Mouse (Mus musculus) embryonic stem cell, embryonic (primary cell): Measurements from ENCODE around the gene D17H6S53E.

Source experiments
- CTCF ChIA-PET, 4 experiments: fragments of 300-600 bp in 2 of 4; fragments of 350-600 bp in 2 of 4; sonication (Branson Sonifier 250); formaldehyde crosslinking; loops; one replicate each; lab custom pipeline; 2022; ENCODE audit warnings: inconsistent platforms in 2 of 4; lab: Charles Lee
- POLR2A ChIA-PET, 4 experiments: fragments of 300-600 bp in 2 of 4; fragments of 350-600 bp in 2 of 4; sonication (Branson Sonifier 250); formaldehyde crosslinking; loops; one replicate each; lab custom pipeline; 2022; ENCODE audit warnings: antibody characterized with exemption in 4 of 4, inconsistent platforms in 1 of 4; lab: Charles Lee

Gene D17H6S53E

DNA sequence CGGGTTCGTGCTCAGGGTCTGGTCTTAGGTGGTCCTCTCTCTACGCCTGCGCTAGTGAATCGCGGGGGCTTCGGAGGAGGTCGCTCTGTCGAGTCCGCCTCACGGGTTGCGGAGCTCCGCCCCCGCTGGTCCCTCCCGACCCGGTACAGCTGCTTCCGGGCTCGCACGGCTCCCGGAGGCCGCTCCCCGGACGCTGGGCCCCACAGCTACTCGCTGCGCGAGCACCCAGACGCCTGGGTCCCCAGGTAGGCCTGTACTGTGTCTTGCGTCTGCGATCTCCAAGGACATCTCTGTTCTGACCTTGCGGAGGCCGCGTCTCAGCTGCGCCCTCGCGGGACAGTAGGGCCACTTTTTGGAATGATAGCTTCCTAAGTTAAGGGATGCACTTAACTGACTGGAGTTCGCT, at the start of gene D17H6S53E:
Gene D17H6S53E (plus strand): TSS at position 168 of the 406 bp plus-strand sequence.
- CTCF ChIA-PET, result interaction anchor here (0.5 to 1.9 kb wide), 13 partner anchors 40 to 813 kb away, joined by 3 to 13 read pairs (median 4); partner anchors contain the start of gene Ltb (in 1 of the 4)
- POLR2A ChIA-PET, result interaction anchor here (0.6 to 4.1 kb wide), 53 partner anchors 8 to 228 kb away, joined by 3 to 27 read pairs (median 4); partner anchors contain the start of genes Ddah2 (in 2 of the 4), Ddx39b (in 2 of the 4), Msh5 (in 2 of the 4) and Abhd16a (in 1 of the 4)

DNA sequence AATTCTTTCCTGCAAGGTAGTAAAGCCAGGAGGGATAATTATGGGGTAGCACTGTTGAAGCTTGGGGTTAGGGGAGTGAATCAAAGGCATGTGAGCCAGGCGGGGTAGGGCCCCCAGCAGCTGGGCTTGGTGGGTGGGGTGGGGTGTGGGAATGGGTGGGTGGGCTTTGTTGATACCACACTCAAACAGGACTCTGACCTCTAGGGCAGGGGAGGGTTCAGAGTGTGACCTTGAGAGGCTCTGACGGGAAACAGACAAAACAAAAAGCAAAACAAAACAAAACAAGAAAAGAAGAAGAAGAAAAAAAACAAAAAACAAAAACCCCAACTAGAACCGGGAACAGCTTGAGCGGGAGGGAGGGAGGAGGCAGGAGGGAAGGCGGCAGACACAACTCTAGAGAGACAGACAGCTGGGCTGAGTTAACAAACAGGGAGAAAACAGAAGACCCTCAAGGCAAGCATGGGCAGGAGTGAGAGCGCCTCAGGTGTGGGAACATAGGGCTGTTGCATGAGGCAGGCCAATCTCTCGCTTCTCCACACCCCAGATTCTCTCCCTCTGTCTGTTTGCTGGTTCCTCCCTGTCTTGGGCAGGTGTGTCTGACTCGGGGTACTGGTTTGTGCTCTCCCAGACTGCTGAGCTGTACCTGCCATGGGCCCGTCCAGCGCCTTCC, 49.5 kb upstream of the D17H6S53E start, which contains the start of gene Ly6g6e:
Gene Ly6g6e (plus strand): TSS at position 396 of the 670 bp plus-strand sequence.
- CTCF ChIA-PET, result interaction anchor here in 3 of 4 experiments (0.6 to 3.0 kb wide), 7 partner anchors 12 to 156 kb away, joined by 3 to 13 read pairs (median 4); partner anchors contain the start of gene Abhd16a (in 1 of the 3)
- POLR2A ChIA-PET, result interaction anchor here in 3 of 4 experiments (0.6 to 3.0 kb wide), 59 partner anchors 9 to 1045 kb away, joined by 3 to 25 read pairs (median 4); partner anchors contain the start of genes Ddah2 (in 3 of the 3), Ly6g6f (in 3 of the 3), Abhd16a (in 2 of the 3) and Ddx39b (in 2 of the 3)

DNA sequence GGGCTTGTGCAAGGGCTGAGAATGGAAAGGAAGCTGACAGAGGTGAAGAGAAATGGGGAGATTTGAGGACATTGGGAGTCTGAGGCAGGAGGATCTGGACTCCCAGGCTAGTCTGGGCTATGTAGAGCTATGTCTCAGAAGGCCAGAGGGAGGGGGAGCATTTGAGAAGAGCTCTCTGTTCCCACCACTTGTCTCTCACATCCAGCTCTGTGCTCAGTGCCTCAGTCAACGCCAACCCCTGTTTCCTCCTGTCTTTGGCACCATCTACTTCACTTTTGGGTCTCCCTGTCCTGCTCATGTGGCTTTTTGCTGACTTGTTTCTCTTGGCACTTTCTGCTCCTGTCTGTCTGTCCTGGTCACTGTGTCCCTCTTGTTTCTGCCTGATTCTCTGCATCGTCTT, 48.9 kb upstream of the D17H6S53E start:
- ChIA-PET POLR2A (interaction anchor here in 3 of 4 experiments (0.5 to 3.0 kb wide), 43 partner anchors 8 to 429 kb away, joined by 3 to 25 read pairs (median 4); partner anchors contain the start of genes Ddah2 (in 3 of the 3), Ly6g6f (in 3 of the 3), Abhd16a (in 2 of the 3) and Msh5 (in 2 of the 3)), CTCF (interaction anchor here in 3 of 4 experiments (0.6 to 3.0 kb wide), 8 partner anchors 11 to 431 kb away, joined by 3 to 13 read pairs (median 4); partner anchors contain the start of genes Abhd16a (in 1 of the 3) and Atf6b (in 1 of the 3))

DNA sequence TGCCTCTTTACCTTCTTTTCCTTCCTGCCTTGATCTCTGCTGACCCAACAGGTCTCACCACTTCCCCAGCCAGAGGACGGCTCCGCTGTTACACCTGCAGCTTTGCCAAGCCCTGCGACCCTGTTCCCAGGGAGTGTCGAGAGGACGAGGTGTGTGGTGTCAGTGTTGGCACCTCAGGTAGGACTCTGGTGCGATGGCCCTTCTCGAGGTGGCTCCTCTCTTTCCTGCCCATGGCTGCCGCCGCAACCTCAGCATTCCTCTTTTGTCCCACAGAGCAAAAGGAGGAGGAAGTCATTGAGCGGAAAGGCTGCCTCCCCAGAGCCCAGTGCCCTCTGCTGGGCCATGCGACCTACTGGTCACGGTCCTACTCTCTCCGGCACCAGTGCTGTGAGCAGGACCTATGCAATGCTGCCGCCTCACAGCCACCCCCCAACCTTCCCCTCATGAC, 48.4 kb upstream of the D17H6S53E start, which contains the start of gene Ly6g6d:
Gene Ly6g6d (minus strand): TSS at position 280 of the 448 bp plus-strand sequence.
- ChIA-PET POLR2A (interaction anchor here in 3 of 4 experiments (0.5 to 3.0 kb wide), 32 partner anchors 8 to 127 kb away, joined by 3 to 25 read pairs (median 5); partner anchors contain the start of genes Ddah2 (in 3 of the 3), Ly6g6f (in 3 of the 3), Abhd16a (in 2 of the 3) and Msh5 (in 2 of the 3)), CTCF (interaction anchor here in 2 of 4 experiments (0.6 to 3.0 kb wide), 4 partner anchors 11 to 431 kb away, joined by 4 to 13 read pairs (median 8); partner anchors contain the start of genes Abhd16a (in 1 of the 2) and Atf6b (in 1 of the 2))

DNA sequence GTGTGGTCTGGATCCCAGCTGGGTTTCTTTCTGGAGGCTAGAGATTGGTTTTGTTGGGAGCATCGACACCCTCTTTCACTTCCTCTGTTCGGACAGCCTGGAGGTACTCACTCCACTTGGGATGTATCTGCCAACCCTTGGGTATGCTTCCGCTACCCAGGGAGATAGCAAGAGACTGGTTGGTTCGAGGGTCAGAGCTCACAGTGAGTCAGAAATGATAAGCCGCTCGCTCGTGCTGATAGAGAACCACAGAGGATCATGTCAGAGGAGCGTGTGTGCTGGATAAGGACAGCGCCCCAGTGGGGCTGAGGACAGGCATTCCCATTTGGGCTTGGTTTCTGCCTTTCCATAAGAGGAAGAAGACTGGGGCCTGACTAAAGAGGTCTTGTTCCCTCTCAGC, 46.4 kb upstream of the D17H6S53E start:
- CTCF ChIA-PET, result interaction anchor here (0.6 to 1.9 kb wide), 6 partner anchors 9 to 274 kb away, joined by 3 to 6 read pairs (median 6); partner anchors contain the start of genes Abhd16a (in 1 of the 4), Ddah2 (in 1 of the 4) and Msh5 (in 1 of the 4)
- POLR2A ChIA-PET, result interaction anchor here in 3 of 4 experiments (0.6 to 2.5 kb wide), 12 partner anchors 8 to 199 kb away, joined by 3 to 10 read pairs (median 4); partner anchors contain the start of gene Ddah2 (in 2 of the 3)

DNA sequence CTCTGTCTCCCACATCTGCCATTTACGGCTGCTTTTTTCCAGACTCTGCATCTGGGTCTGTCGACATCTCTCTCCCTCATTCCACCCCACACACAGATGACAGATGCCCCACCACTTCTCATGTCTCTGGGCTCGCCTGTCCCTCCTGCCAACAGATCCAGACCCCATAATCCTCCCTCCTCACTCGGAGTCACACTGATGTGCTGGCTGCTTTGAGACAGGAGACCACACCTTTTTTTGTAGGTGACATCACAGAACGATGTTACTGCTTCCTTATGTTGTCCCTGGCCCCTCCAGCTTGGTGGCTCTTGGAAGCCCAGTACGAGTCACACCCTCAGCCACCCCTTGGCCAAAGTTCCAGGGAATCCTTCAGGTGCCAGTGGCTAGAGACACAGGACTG, 45.9 kb upstream of the D17H6S53E start:
- POLR2A ChIA-PET, result interaction anchor here in 3 of 4 experiments (0.8 to 2.5 kb wide), 7 partner anchors 9 to 128 kb away, joined by 3 to 10 read pairs (median 5); partner anchors contain the start of gene Ddah2 (in 2 of the 3)
- CTCF ChIA-PET, result interaction anchor here in 3 of 4 experiments (0.6 to 1.9 kb wide), 6 partner anchors 8 to 174 kb away, joined by 3 to 6 read pairs (median 4); partner anchors contain the start of genes Abhd16a (in 1 of the 3) and Ddah2 (in 1 of the 3)

DNA sequence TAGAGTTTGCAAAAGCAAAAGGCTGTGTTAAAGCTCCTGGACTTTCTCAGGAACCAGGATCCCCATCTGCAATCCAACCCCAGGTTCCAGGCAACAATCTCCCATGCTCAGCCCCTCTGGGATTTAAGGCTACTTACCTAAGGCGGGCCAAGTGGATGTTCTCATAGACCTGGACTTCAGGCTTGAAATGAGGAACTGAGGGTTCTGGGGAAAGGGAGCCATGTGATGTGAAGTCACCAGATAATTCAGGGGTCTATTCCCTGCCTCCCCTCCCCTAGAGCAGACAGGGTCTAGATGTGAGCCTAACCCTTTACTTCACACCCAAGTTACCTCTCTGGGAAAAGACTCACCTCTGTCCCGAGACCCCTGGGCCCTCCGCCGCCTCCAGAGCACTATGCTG, 45.5 kb upstream of the D17H6S53E start:
- ChIA-PET POLR2A (interaction anchor here in 2 of 4 experiments (1.2 to 2.1 kb wide), 4 partner anchors 9 to 128 kb away, joined by 4 to 7 read pairs (median 5); partner anchors contain the start of gene Ddah2 (in 1 of the 2)), CTCF (interaction anchor here in 1 of 4 experiments (0.6 to 1.1 kb wide), 3 partner anchors 9 to 164 kb away, joined by 3 to 4 read pairs (median 3); no protein-coding TSS in a partner anchor)

DNA sequence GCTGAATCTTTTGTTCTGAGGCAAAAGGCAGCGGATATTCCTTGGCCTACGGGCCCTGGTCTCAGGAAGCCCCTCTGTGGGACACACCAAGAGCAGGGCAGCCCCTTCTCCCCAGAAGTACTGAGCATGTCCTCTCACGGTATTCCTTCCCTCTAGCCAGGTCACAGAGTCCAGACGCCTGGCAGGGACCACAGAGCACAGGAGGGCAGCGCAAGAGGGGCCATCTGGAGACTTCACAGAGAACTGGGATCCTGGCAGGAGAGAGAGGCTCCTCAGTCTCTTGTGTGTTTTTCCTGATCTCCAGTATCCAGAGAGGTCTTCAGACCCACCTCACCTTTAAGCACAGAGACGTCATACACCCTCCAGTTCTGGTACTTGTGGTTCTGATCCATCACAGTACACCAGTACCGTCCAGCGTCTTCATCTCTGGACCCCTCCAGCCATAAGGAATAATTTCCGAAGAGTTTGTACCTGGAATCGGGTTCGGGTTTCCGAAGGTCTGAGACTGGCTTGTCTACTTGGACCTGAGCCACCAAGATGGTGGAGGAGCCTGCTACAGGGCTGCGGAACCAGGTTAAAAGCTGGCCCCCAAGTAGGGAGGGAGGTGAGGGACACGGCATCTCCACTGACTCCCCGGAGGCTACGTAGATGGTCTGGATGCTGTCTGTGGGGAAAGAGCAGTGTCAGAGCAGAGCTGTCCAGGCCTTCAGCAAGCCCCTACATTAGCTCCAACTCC, 43.2 kb upstream of the D17H6S53E start:
- ChIA-PET CTCF (interaction anchor here in 2 of 4 experiments (0.5 to 1.6 kb wide), 4 partner anchors 14 to 810 kb away, joined by 3 to 6 read pairs (median 4); no protein-coding TSS in a partner anchor), POLR2A (interaction anchor here in 3 of 4 experiments (0.7 to 1.5 kb wide), 5 partner anchors 11 to 158 kb away, joined by 3 to 4 read pairs (median 4); partner anchors contain the start of gene Ddx39b (in 1 of the 3))

DNA sequence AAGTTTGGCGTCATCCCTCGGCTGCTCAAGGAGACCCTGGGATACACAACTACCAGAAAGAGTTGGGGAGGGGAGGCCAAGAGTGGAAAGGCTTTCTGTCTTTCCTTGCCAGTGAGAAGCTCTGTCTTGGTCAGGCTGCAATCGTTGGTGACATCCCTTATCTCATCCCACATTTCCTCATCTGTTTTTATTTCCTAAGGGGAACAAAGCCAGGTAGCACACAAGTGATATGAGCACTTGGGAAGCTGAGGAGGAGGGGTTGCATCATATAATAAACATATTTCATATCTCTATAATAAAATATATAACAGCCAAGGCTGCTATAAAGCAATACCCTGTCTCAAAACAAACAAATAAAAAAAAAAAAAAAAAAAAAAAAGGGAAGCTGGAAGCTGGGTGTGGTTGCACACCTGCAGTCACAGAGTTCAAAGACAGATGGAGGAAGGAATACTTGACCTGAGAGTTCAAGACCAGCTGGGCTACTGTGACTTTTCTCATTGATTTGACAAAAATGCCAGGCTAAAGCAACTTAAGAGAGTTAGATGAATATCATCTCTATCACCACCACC, 42.2 kb upstream of the D17H6S53E start:
- ChIA-PET CTCF (interaction anchor here in 2 of 4 experiments (0.6 to 1.6 kb wide), 3 partner anchors 13 to 402 kb away, joined by 3 to 6 read pairs (median 3); no protein-coding TSS in a partner anchor), POLR2A (interaction anchor here in 3 of 4 experiments (0.7 to 2.1 kb wide), 7 partner anchors 10 to 170 kb away, joined by 3 to 5 read pairs (median 4); partner anchors contain the start of genes Ddx39b (in 1 of the 3) and Msh5 (in 1 of the 3))

DNA sequence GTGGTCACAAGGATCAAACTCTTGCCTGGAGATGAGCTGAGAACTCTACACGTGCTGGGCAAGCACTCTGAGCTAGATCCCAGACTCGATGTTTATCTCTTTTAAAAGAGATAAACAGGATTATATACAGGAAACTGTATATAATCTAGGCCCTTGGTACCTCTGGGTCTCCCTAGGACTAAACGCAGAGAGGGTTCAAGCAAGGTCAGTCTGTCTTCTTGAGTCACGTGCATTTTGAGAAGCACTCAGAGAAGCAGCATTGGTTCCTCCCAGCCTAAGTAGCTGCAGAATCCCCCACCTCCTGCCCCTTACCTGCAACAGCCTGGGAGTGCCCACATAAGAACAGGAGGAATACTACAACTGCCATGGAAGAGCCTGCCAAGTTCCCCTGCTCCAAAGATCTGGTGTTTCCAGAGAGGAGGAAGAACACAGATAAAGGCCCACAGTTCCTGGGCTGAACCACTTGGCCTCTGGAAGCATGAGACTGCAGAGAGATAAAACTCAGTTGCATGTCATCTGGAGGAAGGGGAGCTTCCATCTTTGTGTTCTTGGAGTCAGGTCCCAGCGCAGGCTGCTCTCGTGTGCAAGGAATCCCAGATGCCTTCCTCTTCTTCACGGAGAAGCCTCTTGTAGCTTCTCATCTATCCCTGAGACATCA, 40.8 kb upstream of the D17H6S53E start, which contains the start of gene Ly6g6f:
Gene Ly6g6f (minus strand): TSS at position 403 of the 658 bp plus-strand sequence.
- ChIA-PET POLR2A (interaction anchor here in 3 of 4 experiments (0.6 to 2.4 kb wide), 17 partner anchors 8 to 203 kb away, joined by 3 to 14 read pairs (median 3); partner anchors contain the start of genes Ly6g6e (in 2 of the 3), Ddx39b (in 1 of the 3), Gm20547 (in 1 of the 3) and Gpank1 (in 1 of the 3)), CTCF (interaction anchor here in 2 of 4 experiments (0.6 to 4.7 kb wide), 4 partner anchors 12 to 682 kb away, joined by 3 to 28 read pairs (median 4); no protein-coding TSS in a partner anchor)

DNA sequence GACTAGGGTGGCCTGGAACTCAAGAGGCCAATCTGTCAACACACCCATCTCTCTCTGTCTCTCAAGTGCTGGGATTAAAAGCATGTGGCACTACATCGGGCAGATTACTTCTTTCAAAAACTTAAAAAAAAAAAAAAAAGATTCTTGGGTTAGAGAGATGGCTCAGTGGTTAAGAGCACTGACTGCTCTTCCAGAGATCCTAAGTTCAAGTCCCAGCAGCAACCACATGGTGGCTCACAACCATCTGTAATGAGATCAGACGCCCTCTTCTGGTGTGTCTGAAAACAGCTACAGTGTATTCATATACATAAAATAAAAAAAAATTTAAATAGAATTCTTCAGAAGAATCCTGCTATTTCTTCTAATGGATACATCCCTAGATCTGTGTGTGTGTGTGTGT, 38.0 kb upstream of the D17H6S53E start:
- POLR2A ChIA-PET, result interaction anchor here in 3 of 4 experiments (0.6 to 3.1 kb wide), 28 partner anchors 9 to 484 kb away, joined by 3 to 11 read pairs (median 4); partner anchors contain the start of genes Ly6g6e (in 2 of the 3), Agpat1 (in 1 of the 3), Ddah2 (in 1 of the 3) and Msh5 (in 1 of the 3)
- CTCF ChIA-PET, result interaction anchor here (0.6 to 4.7 kb wide), 32 partner anchors 8 to 1100 kb away, joined by 3 to 28 read pairs (median 4); partner anchors contain the start of genes Ddah2 (in 2 of the 4), Ehmt2 (in 1 of the 4), Ly6g6d (in 1 of the 4) and Ly6g6e (in 1 of the 4)

DNA sequence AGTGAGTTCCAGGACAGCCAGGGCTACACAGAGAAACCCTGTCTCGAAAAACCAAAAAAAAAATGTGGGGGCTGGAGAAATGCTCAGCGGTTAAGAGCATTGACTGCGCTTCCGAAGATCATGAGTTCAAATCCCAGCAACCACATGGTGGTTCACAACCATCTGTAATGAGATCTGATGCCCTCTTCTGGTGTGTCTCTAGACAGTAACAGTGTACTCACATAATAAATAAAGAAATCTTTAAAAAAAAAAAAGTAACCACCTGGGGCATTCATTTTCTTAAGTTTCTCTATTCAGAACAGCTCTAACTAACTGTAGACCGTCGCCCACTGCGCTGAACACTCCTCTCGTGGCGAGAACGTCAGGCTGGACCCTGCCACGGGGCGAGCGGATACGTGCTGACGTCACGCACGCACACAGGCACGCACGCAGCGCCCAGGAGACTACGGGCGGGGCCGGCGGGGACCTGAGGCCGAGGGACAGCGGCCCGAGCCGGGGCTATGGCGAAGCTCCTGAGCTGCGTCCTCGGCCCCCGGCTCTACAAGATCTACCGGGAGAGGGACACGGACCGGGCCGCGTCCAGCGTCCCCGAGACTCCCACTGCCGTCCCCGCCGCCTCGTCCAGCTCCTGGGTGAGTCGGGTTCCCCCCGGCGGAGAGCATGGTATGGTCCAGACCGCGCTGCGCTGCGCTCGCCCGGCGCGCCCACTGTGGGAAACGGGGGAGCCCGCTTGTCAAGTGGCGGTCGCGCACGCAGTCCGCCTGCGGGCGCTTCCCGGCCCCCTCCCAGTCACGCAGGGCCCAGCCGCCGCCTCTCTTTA, 37.1 kb upstream of the D17H6S53E start, which contains the start of gene Abhd16a:
Gene Abhd16a (plus strand): TSS at position 439 of the 820 bp plus-strand sequence.
- POLR2A ChIA-PET, result interaction anchor here (0.6 to 3.1 kb wide), 31 partner anchors 8 to 217 kb away, joined by 3 to 11 read pairs (median 3); partner anchors contain the start of genes Csnk2b (in 2 of the 4), Gpank1 (in 2 of the 4), D17H6S53E (in 1 of the 4) and Ddah2 (in 1 of the 4)

DNA sequence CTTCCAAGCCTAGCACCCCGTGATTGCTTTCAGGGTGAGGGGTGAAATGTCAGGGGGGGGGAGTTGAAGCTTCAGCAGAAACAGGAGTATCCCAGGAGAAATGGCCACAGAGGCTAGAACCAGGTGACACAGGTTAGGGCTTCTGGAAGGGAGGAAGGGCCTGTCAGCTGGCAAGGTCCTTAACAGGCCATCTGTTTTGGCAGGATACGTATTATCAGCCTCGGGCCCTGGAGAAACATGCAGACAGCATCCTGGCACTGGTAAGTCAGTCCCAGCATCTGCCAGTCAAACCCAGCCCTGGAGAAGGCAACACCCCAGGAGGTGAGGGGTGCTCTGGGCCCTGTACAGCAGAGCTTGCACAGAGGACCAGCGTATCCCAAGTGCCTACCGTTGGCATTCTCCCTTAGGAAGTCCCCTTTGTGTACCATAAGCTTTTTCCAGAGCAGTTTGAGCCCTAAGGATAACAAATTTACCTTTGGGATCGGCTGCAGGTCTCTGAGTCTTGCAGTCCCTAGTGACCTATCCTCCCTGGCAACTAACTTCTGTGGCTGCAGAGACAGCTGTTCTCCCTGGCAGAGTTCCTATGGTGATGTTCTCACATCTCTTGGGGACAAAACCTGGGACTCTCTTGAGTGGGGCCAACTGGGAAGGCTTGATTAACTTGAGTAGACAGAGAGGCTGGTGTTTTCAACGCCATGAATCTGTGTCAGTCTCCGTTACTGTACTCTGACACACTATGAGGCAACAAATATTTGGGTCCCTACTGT, 35.8 kb upstream of the D17H6S53E start:
- CTCF ChIA-PET, result interaction anchor here in 2 of 4 experiments (0.7 to 1.1 kb wide), 2 partner anchors 78 to 79 kb away, joined by 3 read pairs; no protein-coding TSS in a partner anchor
- POLR2A ChIA-PET, result interaction anchor here in 1 of 4 experiments (0.6 to 3.1 kb wide), 4 partner anchors 10 to 64 kb away, joined by 3 to 11 read pairs (median 4); partner anchors contain the start of genes Csnk2b, Gpank1 and Ly6g6e

More for the DNA sequence above, 37.1 kb upstream of the D17H6S53E start, which contains the start of gene Abhd16a:
- CTCF ChIA-PET, result interaction anchor here (0.6 to 4.7 kb wide), 32 partner anchors 9 to 952 kb away, joined by 3 to 28 read pairs (median 4); partner anchors contain the start of genes Ddah2 (in 2 of the 4), Ehmt2 (in 1 of the 4), Ly6g6d (in 1 of the 4) and Ly6g6e (in 1 of the 4)
